Mouse (Mus musculus): ENCODE results near the gene Nudt7.

GRCm38 (mm10) chr8:114124084-114124750 is 9.1 kb upstream of the Nudt7 start:
- TF ChIP-seq CTCF (IDR thresholded peaks at IDR 0.05; ENCODE audit: insufficient read depth, low read length) (no peak), POLR2A (IDR thresholded peaks at IDR 0.05; ENCODE audit: borderline replicate concordance, extremely low read depth, low read depth, low read length) (no peak)
